Mouse (Mus musculus) cerebellum, adult 2 months (tissue): Measurements from ENCODE around the gene Map3k15. TPM values are rescaled to one million over a fixed set of nuclear protein-coding genes. Genes with fewer than 3 reads are reported as not detected.

ENCODE experiments used
- DNase-seq, 2 experiments: peaks; one replicate each; pipeline ENCODE4 v3.0.0; 2021
- H3K27ac ChIP-seq: fragments of 200-500 bp; 2 replicates; pipeline ENCODE4 v1.5.1; 2012; ENCODE audit warnings: low read length, control low read depth, inconsistent platforms; ENCODE audit not compliant: insufficient read depth
- H3K27me3 ChIP-seq: fragments of 200-500 bp; 2 replicates; pipeline ENCODE4 v1.6.1; 2012; ENCODE audit warnings: inconsistent platforms, mild to moderate bottlenecking, low read length, moderate library complexity; ENCODE audit not compliant: control insufficient read depth, insufficient read depth
- H3K4me1 ChIP-seq: fragments of 200-500 bp; 2 replicates; pipeline ENCODE4 v1.6.1; 2011; ENCODE audit warnings: low read length; ENCODE audit not compliant: control insufficient read depth, insufficient read depth
- H3K4me3 ChIP-seq: fragments of 200-500 bp; replicated peaks from 2 replicates; pipeline ENCODE3; 2011; ENCODE audit warnings: mild to moderate bottlenecking, low read depth, low read length, control low read depth; ENCODE audit not compliant: insufficient read depth
- CTCF ChIP-seq: fragments of 200-500 bp; IDR thresholded peaks from 2 replicates; pipeline ENCODE4 v1.5.1; 2011; ENCODE audit warnings: low read depth, mild to moderate bottlenecking, control low read depth, low read length, moderate library complexity, borderline replicate concordance; ENCODE audit not compliant: insufficient read depth
- POLR2A ChIP-seq: fragments of 200-500 bp; IDR thresholded peaks from 2 replicates; pipeline ENCODE4 v1.6.1; 2011; ENCODE audit warnings: low read length, control low read depth, borderline replicate concordance; ENCODE audit not compliant: insufficient read depth
- WGBS: fragments of 180-500 bp; shearing (Covaris S2); methylation state at CpG from one replicate; pipeline ENCODE4 v1.1.7; 2018; 5-methylcytosine and 5-hydroxymethylcytosine counted together
- polyA plus RNA-seq: library from polyadenylated mRNA; depleted of rRNA; stranded (reverse); fragments of >200 nt; gene quantifications from 2 replicates; pipeline ENCODE4 v1.2.3, GENCODE M21; 2012; rRNA removed

Gene Map3k15
- 0.41 and 0.57 TPM in 2 replicates for polyA plus RNA-seq

GRCm38 (mm10) chrX:159988002-159988960 lies at the start of gene Map3k15:
Map3k15 (plus strand) TSS chrX:159988433.
- DNase-seq: peak in 1 of 2 experiments; percentile 8
- no peak within 1 kb of the TSS for H3K4me3 ChIP-seq
- 11% methylated on average over 57 of the region's 108 CpGs for WGBS
- H3K27ac ChIP-seq: no peak within 1 kb of the TSS
- TF ChIP-seq POLR2A (no peak), CTCF (peak; percentile 31; the same call in 1 of the 2 replicates)
- H3K27me3 ChIP-seq: no peaks in the 10 kb centered on the region; the same call in 1 of the 2 replicates
- no peaks in the 10 kb centered on the region for H3K4me1 ChIP-seq

GRCm38 (mm10) chrX:159942569-159942968 lies 45.7 kb upstream of the Map3k15 start:
- DNase-seq: no peak
- 71% methylated on average over 2 of the region's 2 CpGs for WGBS
- Histone ChIP-seq H3K4me1 (no peaks in the 10 kb centered on the region), H3K4me3 (no peak overlapping the region), H3K27ac (no peak overlapping the region), H3K27me3 (no peaks in the 10 kb centered on the region)
- TF ChIP-seq POLR2A (no peak), CTCF (no peak)

- TF ChIP-seq POLR2A (no peak), CTCF (no peak)
- Histone ChIP-seq H3K27ac (no peak overlapping the region), H3K4me1 (no peaks in the 10 kb centered on the region), H3K4me3 (no peak overlapping the region), H3K27me3 (no peaks in the 10 kb centered on the region)
- 96% methylated on average over 1 of the region's 1 CpGs for WGBS
- DNase-seq: no peak
Measured at GRCm38 (mm10) chrX:159943586-159943985, 44.6 kb upstream of the Map3k15 start.

GRCm38 (mm10) chrX:159953546-159954429 lies 34.4 kb upstream of the Map3k15 start:
- H3K4me1 ChIP-seq: peaks cover 8% of the 10 kb centered on the region
- no peaks in the 10 kb centered on the region; the same call in 1 of the 2 replicates for H3K27me3 ChIP-seq
- no peak overlapping the region for H3K4me3 ChIP-seq
- WGBS: 39% methylated on average over 7 of the region's 7 CpGs
- no peak for TF ChIP-seq CTCF
- no peak for TF ChIP-seq POLR2A
- DNase-seq: peak in 1 of 2 experiments; percentile 8
- no peak overlapping the region for H3K27ac ChIP-seq

GRCm38 (mm10) chrX:159954430-159954779 lies 33.8 kb upstream of the Map3k15 start:
- no peaks in the 10 kb centered on the region; the same call in 1 of the 2 replicates for H3K27me3 ChIP-seq
- 4% methylated on average over 4 of the region's 4 CpGs for WGBS
- TF ChIP-seq CTCF: no peak
- no peak for TF ChIP-seq POLR2A
- no peak overlapping the region for H3K4me3 ChIP-seq
- peak; percentile 63 to 80 for DNase-seq
- H3K27ac ChIP-seq: no peak overlapping the region
- H3K4me1 ChIP-seq: peaks cover 8% of the 10 kb centered on the region

GRCm38 (mm10) chrX:159955433-159955832 lies 32.8 kb upstream of the Map3k15 start:
- WGBS: 41% methylated on average over 6 of the region's 6 CpGs
- no peak for DNase-seq
- Histone ChIP-seq H3K4me1 (peaks cover 8% of the 10 kb centered on the region), H3K4me3 (no peak overlapping the region), H3K27me3 (no peaks in the 10 kb centered on the region; the same call in 1 of the 2 replicates), H3K27ac (no peak overlapping the region)
- no peak for TF ChIP-seq POLR2A
- no peak for TF ChIP-seq CTCF

GRCm38 (mm10) chrX:159961385-159961784 lies 26.8 kb upstream of the Map3k15 start:
- DNase-seq: no peak
- 40% methylated on average over 2 of the region's 2 CpGs for WGBS
- Histone ChIP-seq H3K4me1 (peaks cover 6% of the 10 kb centered on the region; the same call in 1 of the 2 replicates), H3K4me3 (no peak overlapping the region), H3K27me3 (no peaks in the 10 kb centered on the region), H3K27ac (no peak overlapping the region)
- no peak for TF ChIP-seq CTCF
- TF ChIP-seq POLR2A: no peak
